Mouse (Mus musculus) midbrain, embryonic 10.5 days (tissue): ENCODE results near the gene Gse1. TPM values are rescaled to one million over a fixed set of nuclear protein-coding genes. Genes with fewer than 3 reads are reported as not detected.

Source experiments
- DNase-seq: peaks from one replicate; pipeline ENCODE4 v3.0.0-alpha.2; 2017; ENCODE audit warnings: low spot score
- H3K27ac ChIP-seq: fragments of 300-500 bp; sonication (generic); replicated peaks from 2 replicates; pipeline ENCODE4 v1.5.1; 2016; ENCODE audit warnings: mild to moderate bottlenecking
- H3K27me3 ChIP-seq: fragments of 300-500 bp; sonication (generic); 2 replicates; pipeline ENCODE4 v1.6.1; 2016; ENCODE audit warnings: low read depth, mild to moderate bottlenecking; ENCODE audit not compliant: poor library complexity, severe bottlenecking
- H3K36me3 ChIP-seq: fragments of 300-500 bp; sonication (generic); 2 replicates; pipeline ENCODE4 v1.6.1; 2016; ENCODE audit warnings: mild to moderate bottlenecking, moderate library complexity
- H3K4me1 ChIP-seq: fragments of 300-500 bp; sonication (generic); 2 replicates; pipeline ENCODE4 v1.6.1; 2016
- H3K4me3 ChIP-seq: fragments of 300-500 bp; sonication (generic); 2 replicates; pipeline ENCODE4 v1.5.1; 2016; ENCODE audit warnings: mild to moderate bottlenecking, moderate library complexity
- H3K9me3 ChIP-seq: fragments of 300-500 bp; sonication (generic); replicated peaks from 2 replicates; pipeline ENCODE4 v1.6.1; 2016; ENCODE audit warnings: mild to moderate bottlenecking
- WGBS: fragments of 180-500 bp; shearing (Covaris S2); methylation state at CpG from one replicate; pipeline ENCODE4 v1.1.7; 2016; 5-methylcytosine and 5-hydroxymethylcytosine counted together
- polyA plus RNA-seq: library from polyadenylated mRNA; unstranded; fragments of >200 nt; fragmentation: Nextera tagmentation; extraction: Ambion mirVana; gene quantifications from 2 replicates; pipeline ENCODE4 v1.2.1, GENCODE M21; 2016

Gse1 gene
- polyA plus RNA-seq, 1 experiment from 2014 or later: 12.7 TPM

DNA sequence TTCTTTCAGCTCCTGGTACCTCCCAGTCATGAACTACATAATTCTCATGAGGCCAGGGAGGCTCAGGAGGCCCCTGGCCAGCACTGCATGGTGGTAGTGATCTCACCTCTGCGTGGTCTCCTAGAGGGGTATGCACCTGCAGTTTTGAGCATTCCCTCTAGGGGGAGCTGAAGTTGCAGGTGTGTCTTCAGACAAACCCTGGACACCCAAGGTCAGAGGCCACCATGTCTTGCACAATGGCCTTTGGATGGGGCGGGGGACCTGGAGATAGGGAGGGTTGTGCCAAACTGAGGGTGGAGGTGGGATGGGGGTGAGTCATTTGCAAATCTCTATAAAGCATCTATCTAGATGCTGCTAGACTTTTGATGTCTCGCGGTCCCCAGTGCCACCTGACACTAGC lies 87.4 kb downstream of the Gse1 start:
- no peak overlapping the region for H3K4me3 ChIP-seq
- 93% methylated on average over 4 of the region's 4 CpGs for WGBS
- no peak for DNase-seq
- H3K9me3 ChIP-seq: no peaks in the 10 kb centered on the region
- H3K4me1 ChIP-seq: peaks cover 73% of the 10 kb centered on the region
- no peak overlapping the region for H3K27ac ChIP-seq
- H3K36me3 ChIP-seq: no peaks in the 10 kb centered on the region
- peaks cover 57% of the 10 kb centered on the region for H3K27me3 ChIP-seq

DNA sequence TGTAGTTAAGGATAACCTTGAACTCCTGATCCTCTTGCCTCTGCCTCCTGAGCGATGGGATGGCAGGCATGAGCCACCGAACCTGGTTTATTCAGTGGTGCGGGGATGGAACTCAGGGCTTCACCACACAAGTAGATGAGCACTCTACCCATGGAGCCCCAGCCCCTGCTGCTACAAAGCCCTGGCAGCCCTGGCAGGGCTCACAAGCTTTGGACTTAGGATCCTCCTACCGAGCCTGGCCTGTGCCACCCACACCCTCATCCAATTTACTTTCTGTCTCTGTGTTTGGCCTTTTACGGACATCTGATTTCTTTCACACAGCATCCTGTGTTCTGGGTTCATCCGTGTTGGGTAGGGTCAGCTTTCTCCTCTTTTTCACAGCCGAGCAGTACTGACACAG lies 88.5 kb downstream of the Gse1 start:
- WGBS: 87% methylated on average over 7 of the region's 7 CpGs
- peaks cover 64% of the 10 kb centered on the region for H3K4me1 ChIP-seq
- H3K27ac ChIP-seq: no peak overlapping the region
- H3K36me3 ChIP-seq: no peaks in the 10 kb centered on the region
- H3K4me3 ChIP-seq: no peak overlapping the region
- DNase-seq: no peak
- H3K9me3 ChIP-seq: no peaks in the 10 kb centered on the region
- peaks cover 47% of the 10 kb centered on the region for H3K27me3 ChIP-seq

DNA sequence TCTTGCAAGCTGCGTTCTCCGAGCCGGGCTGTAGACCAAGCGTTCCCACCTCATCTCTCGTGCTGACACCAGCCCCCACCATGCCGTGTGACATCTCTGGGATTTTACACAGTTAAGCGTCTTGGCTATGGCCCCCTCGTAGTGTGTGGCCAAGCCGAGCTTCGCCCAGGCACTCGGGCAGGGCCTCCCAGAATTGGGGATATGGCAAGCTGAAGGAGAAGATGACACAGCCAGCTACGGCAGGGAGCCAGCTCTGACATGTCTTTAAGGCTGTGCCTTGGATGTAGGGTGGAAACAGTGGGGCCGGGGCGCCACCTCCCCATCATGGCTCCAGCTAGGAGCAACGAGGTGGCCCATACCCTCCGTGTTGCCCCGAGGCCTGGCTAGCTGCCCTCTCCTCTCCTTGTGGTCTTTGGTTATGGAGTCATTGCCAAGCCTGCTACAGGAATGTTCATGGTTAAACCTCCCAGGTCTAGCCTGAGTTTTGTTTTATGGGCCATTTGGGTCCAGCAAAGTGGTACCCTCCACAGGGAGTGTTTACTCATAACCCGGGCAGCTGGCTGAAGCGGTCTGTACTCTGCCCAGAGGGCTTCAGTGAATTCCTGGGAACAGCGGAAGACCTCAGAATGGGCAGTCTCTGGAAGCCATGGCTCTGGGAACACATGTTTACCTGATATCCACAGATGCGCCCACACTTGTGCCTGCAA lies 89.0 kb downstream of the Gse1 start:
- H3K4me1 ChIP-seq: peaks cover 64% of the 10 kb centered on the region

DNA sequence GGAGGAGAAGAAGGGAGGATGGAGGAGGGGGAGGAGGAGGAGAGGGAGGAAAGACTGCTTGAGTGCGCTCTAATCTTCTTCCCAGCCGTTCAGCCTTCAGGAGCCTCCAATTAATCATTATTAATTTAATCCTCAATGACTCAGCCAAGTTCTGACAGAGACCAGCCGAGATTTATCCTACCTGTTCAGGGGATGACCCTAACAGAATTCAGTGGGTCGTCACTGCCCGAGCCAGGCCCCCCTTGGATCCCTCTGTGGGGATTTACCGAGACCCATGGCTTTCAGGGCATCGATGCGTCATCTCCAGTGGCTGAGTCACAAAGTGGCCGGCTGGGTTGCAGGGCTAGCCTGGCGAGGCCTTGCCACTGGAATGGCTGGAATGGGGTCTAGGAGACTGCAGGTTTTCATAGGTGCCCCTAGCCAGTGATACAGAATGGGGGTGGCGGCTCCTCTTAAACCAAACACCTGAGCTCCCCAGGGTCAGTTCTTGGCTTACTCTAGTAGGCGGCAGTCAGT lies 90.3 kb downstream of the Gse1 start:
- 66% methylated on average over 12 of the region's 12 CpGs for WGBS
- Histone ChIP-seq H3K4me1 (peaks cover 71% of the 10 kb centered on the region), H3K4me3 (no peak overlapping the region), H3K27me3 (peaks cover 37% of the 10 kb centered on the region), H3K27ac (peak overlapping the region; percentile 66), H3K9me3 (no peaks in the 10 kb centered on the region), H3K36me3 (no peaks in the 10 kb centered on the region)
- no peak for DNase-seq

More for the DNA sequence above, 89.0 kb downstream of the Gse1 start:
- WGBS: 93% methylated on average over 21 of the region's 21 CpGs
- no peaks in the 10 kb centered on the region for H3K9me3 ChIP-seq
- peak overlapping the region; percentile 11; the same call in 1 of the 2 replicates for H3K27ac ChIP-seq
- DNase-seq: no peak
- H3K27me3 ChIP-seq: peaks cover 41% of the 10 kb centered on the region
- no peaks in the 10 kb centered on the region for H3K36me3 ChIP-seq
- no peak overlapping the region for H3K4me3 ChIP-seq

DNA sequence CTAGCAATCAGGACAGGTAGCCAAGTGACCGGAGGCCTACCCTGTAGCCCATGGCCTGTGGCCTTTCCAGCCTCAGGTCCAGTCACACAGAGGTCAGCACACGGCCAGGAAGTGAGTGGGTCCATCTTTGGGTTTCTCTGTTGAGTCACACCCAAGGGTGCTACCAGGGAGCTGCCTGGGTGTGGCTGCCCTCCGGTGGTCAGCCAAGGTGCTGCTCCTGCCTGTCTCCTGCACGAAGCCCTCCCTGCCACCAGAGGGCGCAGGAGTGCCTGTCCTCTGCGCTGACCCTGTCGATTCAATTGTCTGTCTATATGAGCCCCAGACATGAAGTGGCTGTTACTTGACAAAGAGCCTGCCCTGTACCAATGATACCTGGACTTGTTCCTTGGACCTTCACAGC lies 91.2 kb downstream of the Gse1 start:
- Histone ChIP-seq H3K27ac (peak overlapping the region; percentile 66), H3K27me3 (peaks cover 36% of the 10 kb centered on the region), H3K36me3 (no peaks in the 10 kb centered on the region), H3K4me3 (no peak overlapping the region), H3K4me1 (peaks cover 72% of the 10 kb centered on the region), H3K9me3 (no peaks in the 10 kb centered on the region)
- DNase-seq: peak; percentile 80
- WGBS: 22% methylated on average over 7 of the region's 7 CpGs

DNA sequence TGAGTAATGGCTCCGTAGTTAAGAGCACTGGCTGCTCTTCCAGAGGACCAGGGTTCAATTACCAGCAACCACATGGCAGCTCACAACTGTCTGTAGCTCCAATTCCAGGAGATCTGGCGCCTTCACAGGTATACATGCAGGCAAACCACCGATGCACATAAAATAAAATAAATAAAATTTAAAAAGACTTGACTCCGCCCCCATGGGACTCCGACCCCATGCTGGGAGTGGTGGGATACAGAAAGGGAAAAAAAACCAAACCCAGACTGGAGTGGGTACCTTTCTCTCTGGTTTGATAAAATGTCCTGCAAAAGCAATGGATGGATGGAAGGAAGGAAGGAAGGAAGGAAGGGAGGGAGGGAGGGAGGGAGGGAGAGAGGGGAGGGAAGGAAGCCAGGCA lies 91.9 kb downstream of the Gse1 start:
- H3K36me3 ChIP-seq: no peaks in the 10 kb centered on the region
- H3K4me1 ChIP-seq: peaks cover 74% of the 10 kb centered on the region
- no peak for DNase-seq
- WGBS: 93% methylated on average over 5 of the region's 5 CpGs
- H3K9me3 ChIP-seq: no peaks in the 10 kb centered on the region
- peak overlapping the region; percentile 66; the same call in 1 of the 2 replicates for H3K27ac ChIP-seq
- H3K27me3 ChIP-seq: peaks cover 36% of the 10 kb centered on the region
- H3K4me3 ChIP-seq: no peak overlapping the region

DNA sequence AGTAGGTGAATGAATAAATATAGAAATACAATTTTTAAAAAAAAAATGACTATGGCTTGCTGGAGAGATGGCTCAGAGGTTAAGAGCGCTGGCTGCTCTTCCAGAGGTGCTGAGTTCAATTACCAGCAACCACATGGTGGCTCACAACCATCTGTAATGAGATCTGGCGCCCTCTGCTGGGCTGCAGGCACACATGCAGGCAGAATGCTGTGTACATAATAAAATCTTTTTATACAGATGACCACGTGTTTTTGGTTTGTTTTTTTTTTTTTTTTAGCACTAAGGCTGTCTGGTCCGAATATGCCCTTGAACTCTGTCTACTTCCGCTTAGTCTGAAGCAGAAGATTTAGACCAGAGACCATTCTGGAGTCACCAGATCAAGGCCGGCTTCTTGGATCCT lies 93.5 kb downstream of the Gse1 start:
- Histone ChIP-seq H3K27ac (peak overlapping the region; percentile 87), H3K36me3 (no peaks in the 10 kb centered on the region), H3K4me3 (no peak overlapping the region), H3K27me3 (peaks cover 42% of the 10 kb centered on the region), H3K4me1 (peaks cover 86% of the 10 kb centered on the region), H3K9me3 (no peaks in the 10 kb centered on the region)
- peak; percentile 44 for DNase-seq
- 40% methylated on average over 6 of the region's 6 CpGs for WGBS

DNA sequence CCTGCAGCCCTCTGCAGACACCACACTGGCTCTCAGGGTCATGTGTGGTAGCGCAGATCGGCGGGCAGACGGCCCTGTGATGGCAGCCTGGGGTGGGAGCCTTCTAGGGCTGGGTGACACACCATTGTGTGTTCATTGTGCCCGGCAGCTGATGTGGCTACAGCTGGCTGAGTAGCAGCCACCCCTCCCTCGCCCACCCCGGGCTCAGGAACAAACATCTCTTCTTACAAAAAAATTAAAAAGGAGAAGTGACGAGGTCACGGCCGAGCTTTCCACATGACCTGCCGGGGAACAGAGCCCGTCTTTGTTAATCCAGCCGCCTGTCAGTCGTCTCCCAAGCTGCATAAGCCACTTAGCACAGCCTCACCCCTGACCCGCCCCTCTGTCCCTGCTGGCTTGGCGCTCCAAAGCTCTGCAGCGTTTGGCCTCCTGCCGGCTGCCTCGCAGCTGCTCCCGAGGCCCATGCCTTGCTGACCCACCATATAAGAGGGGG lies 94.7 kb downstream of the Gse1 start:
- H3K9me3 ChIP-seq: no peaks in the 10 kb centered on the region
- peaks cover 41% of the 10 kb centered on the region for H3K27me3 ChIP-seq
- H3K4me1 ChIP-seq: peaks cover 83% of the 10 kb centered on the region
- H3K27ac ChIP-seq: peak overlapping the region; percentile 87
- no peaks in the 10 kb centered on the region for H3K36me3 ChIP-seq
- DNase-seq: peak; percentile 93
- 2% methylated on average over 20 of the region's 20 CpGs for WGBS
- peak overlapping the region; percentile 31 for H3K4me3 ChIP-seq

DNA sequence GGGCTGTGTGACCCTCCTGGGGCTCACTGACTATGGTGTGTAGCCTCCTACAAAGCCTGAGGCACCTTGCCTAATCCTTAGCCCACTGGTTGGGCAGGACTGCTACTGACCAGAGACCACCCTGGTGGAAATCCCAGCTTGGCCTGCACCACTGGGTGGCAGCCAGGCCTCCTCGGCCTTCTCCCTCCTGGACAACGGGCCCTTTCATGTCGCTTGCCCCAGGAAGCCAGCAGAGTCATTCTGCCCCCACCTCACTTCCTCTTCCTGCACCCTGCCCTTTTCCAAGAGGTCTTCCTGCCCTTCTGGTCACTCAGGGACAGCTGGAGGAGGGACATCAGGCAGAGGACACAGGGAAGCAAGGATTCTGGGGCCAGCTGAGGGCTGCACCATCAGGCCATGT lies 96.3 kb downstream of the Gse1 start:
- WGBS: 51% methylated on average over 3 of the region's 3 CpGs
- DNase-seq: no peak
- peaks cover 83% of the 10 kb centered on the region for H3K4me1 ChIP-seq
- H3K9me3 ChIP-seq: no peaks in the 10 kb centered on the region
- H3K27me3 ChIP-seq: peaks cover 45% of the 10 kb centered on the region
- peak overlapping the region; percentile 87 for H3K27ac ChIP-seq
- H3K36me3 ChIP-seq: no peaks in the 10 kb centered on the region
- H3K4me3 ChIP-seq: no peak overlapping the region

DNA sequence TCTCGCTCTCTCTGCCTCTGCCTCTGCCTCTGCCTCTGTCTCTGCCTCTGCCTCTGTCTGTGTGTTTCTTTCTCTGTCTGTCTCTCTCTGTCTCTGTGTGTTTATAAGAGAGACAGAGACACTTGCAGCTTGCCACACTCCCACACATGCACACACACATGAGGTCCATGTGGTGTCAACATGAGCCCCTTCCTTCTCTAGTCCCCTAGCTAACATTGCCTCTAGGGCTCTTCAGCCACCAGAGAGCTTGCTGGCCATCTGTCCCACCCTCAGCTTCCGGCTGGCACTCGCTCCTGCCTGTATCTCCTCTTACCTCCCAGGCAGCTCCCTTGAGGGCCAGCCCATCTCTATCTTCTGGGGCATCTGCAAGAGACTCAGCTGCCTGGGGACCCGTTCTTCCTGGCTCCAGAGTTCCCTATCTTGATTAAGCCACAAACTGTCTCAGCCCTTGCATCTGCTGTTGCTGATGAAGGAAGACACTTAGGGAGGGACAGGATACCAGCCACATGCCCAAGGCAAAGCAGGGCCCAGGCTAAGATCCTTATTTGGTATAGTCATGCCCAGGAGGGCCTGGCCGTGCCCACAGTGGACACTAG lies 97.0 kb downstream of the Gse1 start:
- Histone ChIP-seq H3K4me3 (no peak overlapping the region), H3K27me3 (peaks cover 50% of the 10 kb centered on the region), H3K36me3 (no peaks in the 10 kb centered on the region), H3K4me1 (peaks cover 80% of the 10 kb centered on the region), H3K9me3 (no peaks in the 10 kb centered on the region), H3K27ac (peak overlapping the region; percentile 87)
- WGBS: 74% methylated on average over 5 of the region's 5 CpGs
- no peak for DNase-seq

DNA sequence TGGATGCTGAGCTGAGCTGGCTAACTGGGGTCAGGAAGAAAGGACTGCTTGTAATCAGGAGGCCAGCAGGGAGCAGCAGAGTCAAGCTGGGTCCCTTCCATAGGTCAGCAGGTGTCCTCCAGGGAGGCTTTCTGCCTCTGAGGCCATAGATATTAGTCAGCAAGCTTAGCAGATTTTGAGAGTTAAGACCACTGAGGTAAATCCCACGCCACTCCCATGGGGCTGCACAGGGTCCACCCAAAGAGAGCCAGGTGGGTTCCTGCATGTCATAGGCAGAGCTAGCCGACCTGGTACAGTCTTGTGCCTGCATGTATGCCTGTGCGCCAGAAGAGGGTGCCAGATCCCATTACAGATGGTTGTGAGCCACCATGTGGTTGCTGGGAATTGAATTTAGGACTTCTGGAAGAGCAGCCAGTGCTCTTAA lies 98.9 kb downstream of the Gse1 start:
- WGBS: 37% methylated on average over 3 of the region's 3 CpGs
- DNase-seq: no peak
- Histone ChIP-seq H3K27me3 (peaks cover 69% of the 10 kb centered on the region), H3K4me3 (no peak overlapping the region), H3K9me3 (no peaks in the 10 kb centered on the region), H3K27ac (peak overlapping the region; percentile 77), H3K36me3 (no peaks in the 10 kb centered on the region), H3K4me1 (peaks cover 85% of the 10 kb centered on the region)

DNA sequence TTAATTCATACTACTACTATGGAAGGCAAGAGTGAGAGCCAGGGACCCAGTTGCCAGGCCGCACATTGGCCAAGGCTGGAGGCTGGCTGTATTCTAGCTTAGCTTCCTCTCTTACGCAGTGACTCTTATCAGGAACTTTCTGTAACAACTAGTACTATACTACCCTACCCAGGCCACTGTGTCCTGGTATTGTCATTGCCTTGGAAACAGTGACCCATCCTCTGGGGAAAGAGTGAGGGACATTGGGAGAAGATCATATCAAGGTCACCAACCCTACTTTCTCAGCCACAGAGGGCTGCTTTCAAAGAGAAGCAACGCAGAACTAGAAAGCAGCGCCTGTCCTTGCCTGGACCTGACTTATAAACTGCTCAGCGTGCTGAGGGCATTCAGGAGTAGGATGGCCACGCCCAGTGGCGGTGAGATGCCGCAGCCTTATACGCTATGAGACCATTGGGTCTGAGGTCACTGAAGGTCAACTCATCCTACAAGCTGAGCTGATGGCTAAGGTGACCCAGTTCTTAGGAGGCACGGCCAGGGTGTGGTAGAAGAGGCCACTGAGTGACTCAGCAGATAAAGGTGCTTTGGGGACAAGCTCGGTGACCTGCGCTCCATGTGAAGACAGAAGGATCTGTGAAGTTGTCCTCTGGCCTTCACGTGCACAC lies 100.2 kb downstream of the Gse1 start:
- H3K27ac ChIP-seq: peak overlapping the region; percentile 95; the same call in 1 of the 2 replicates
- no peak overlapping the region for H3K4me3 ChIP-seq
- H3K27me3 ChIP-seq: peaks cover 74% of the 10 kb centered on the region
- no peaks in the 10 kb centered on the region for H3K36me3 ChIP-seq
- H3K4me1 ChIP-seq: peaks cover 85% of the 10 kb centered on the region
- no peaks in the 10 kb centered on the region for H3K9me3 ChIP-seq
- WGBS: 93% methylated on average over 13 of the region's 13 CpGs
- no peak for DNase-seq
